Mouse (Mus musculus): Measurements from ENCODE around the gene Gm8229.
"Not testable (repeated sequence)": the region's sequence is repeated elsewhere in the genome, so short reads cannot be mapped to it uniquely, and the experiment has no call there.

DNA sequence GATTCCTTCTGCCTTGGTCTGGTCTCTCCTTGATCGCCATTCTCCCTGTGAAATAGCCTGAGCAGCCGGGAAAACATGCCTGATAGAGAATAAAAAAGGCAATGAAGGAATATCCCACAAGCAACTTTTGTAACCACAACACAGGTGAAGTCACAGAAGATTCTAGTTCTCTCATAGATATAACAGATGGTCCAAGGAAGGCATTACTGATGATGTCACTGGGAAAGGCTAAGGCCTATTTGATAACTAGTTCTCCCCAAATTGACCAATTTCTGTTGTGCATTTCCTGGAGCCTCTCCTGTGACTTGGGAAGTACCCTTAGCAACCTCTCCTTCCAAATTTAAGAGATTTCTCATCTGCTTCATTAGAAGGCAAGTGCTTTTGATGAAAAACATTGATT, 26.7 kb upstream of the Gm8229 start, which contains the start of gene Gm5930:
- not testable (repeated sequence) for TF ChIP-seq CHD2 (IDR thresholded peaks at IDR 0.05; ENCODE audit: low read depth, low read length); HCFC1 (IDR thresholded peaks at IDR 0.05; ENCODE audit: borderline replicate concordance, insufficient read depth, low read length)

All from ES-E14 (cell line).